Mouse (Mus musculus) liver, postnatal 0 days (tissue): ENCODE measurements around the gene Plpp2.
A peak's percentile ranks its signal among the peaks of the same experiment; 100 is the strongest.

Experiments
- CTCF ChIP-seq: sonication (generic); IDR thresholded peaks from 2 replicates; pipeline ENCODE4 v1.5.1; 2016; ENCODE audit warnings: antibody characterized with exemption, low read depth
- EP300 ChIP-seq: IDR thresholded peaks from 2 replicates; pipeline ENCODE4 v1.6.1; 2016; ENCODE audit warnings: antibody characterized with exemption, low read depth, mild to moderate bottlenecking

- TF ChIP-seq CTCF = peak; percentile 27; the same call in 1 of the 2 replicates
- TF ChIP-seq EP300 = no peak
These were observed 5.5 kb downstream of the Plpp2 start for GRCm38 (mm10) chr10:79528081-79528480.
